Mouse (Mus musculus) CH12.LX (cell line): ENCODE measurements around the gene Dnah7a. TPM values are rescaled to one million over a fixed set of nuclear protein-coding genes. Genes with fewer than 3 reads are reported as not detected.
"Not testable (repeated sequence)": the region's sequence is repeated elsewhere in the genome, so short reads cannot be mapped to it uniquely, and the experiment has no call there.

ENCODE experiments used
- DNase-seq: peaks from one replicate; pipeline ENCODE4 v3.0.0-alpha.2; 2013; ENCODE audit errors: extremely low read depth
- H3K27ac ChIP-seq: 2 replicates; pipeline ENCODE4 v1.5.1; 2012; ENCODE audit warnings: low read depth, mild to moderate bottlenecking, control low read depth, moderate library complexity; ENCODE audit not compliant: insufficient read depth
- H3K27me3 ChIP-seq: replicated peaks from 2 replicates; pipeline ENCODE3; 2012; ENCODE audit warnings: inconsistent platforms
- H3K36me3 ChIP-seq, 2 experiments: replicated peaks in 1 of 2; 2 replicates each; pipeline versions ENCODE3 to v1.6.1; 2012; ENCODE audit warnings: inconsistent platforms in 1 of 2, low read length in 1 of 2, mild to moderate bottlenecking in 1 of 2, mixed read lengths in 1 of 2, moderate library complexity in 1 of 2; ENCODE audit not compliant: control insufficient read depth in 1 of 2, insufficient read depth in 1 of 2
- H3K4me1 ChIP-seq, 2 experiments: 2 replicates each; pipeline ENCODE4 v1.6.1; 2012; ENCODE audit warnings: inconsistent platforms in 1 of 2, moderate library complexity in 1 of 2; ENCODE audit not compliant: insufficient read depth in 2 of 2, control insufficient read depth in 1 of 2
- H3K4me2 ChIP-seq: 2 replicates; pipeline ENCODE4 v1.6.1; 2012; ENCODE audit warnings: low read depth, mild to moderate bottlenecking, control low read depth; ENCODE audit not compliant: poor library complexity, insufficient read depth, severe bottlenecking
- H3K4me3 ChIP-seq, 3 experiments: fragments of 150-350 bp in 1 of 3; sonication (generic) in 1 of 3; replicated peaks in 1 of 3; 2 replicates each; pipeline versions ENCODE3 to v1.5.1; 2011 to 2012; ENCODE audit warnings: low read depth in 2 of 3, low read length in 2 of 3, mild to moderate bottlenecking in 2 of 3, moderate library complexity in 2 of 3, control low read depth in 1 of 3, improper control_type of control experiment in 1 of 3, inconsistent platforms in 1 of 3, mixed read lengths in 1 of 3; ENCODE audit not compliant: poor library complexity in 1 of 3
- H3K79me2 ChIP-seq: replicated peaks from 2 replicates; pipeline ENCODE4 v1.6.1; 2012; ENCODE audit warnings: mild to moderate bottlenecking, moderate library complexity; ENCODE audit not compliant: control insufficient read depth, poor library complexity, insufficient read depth, severe bottlenecking; ENCODE audit errors: extremely low read depth
- H3K9ac ChIP-seq: 2 replicates; pipeline ENCODE4 v1.6.1; 2012; ENCODE audit warnings: low read depth, mild to moderate bottlenecking, control low read depth, moderate library complexity; ENCODE audit not compliant: insufficient read depth
- H3K9me3 ChIP-seq: replicated peaks from 2 replicates; pipeline ENCODE3; 2012; ENCODE audit warnings: low read length, inconsistent platforms, mixed read lengths
- CHD1 ChIP-seq: IDR thresholded peaks from 2 replicates; pipeline ENCODE4 v1.6.1; 2012; ENCODE audit warnings: low read depth, low read length, improper control_type of control experiment, inconsistent platforms
- CHD2 ChIP-seq: IDR thresholded peaks from 2 replicates; pipeline ENCODE4 v1.6.1; 2011; ENCODE audit warnings: low read length, improper control_type of control experiment
- E2F4 ChIP-seq: IDR thresholded peaks from 2 replicates; pipeline ENCODE4 v1.6.1; 2011; ENCODE audit warnings: low read depth, low read length, improper control_type of control experiment; ENCODE audit not compliant: insufficient replicate concordance
- ELF1 ChIP-seq: IDR thresholded peaks from 2 replicates; pipeline ENCODE4 v1.6.1; 2014; ENCODE audit warnings: low read depth, mild to moderate bottlenecking, inconsistent platforms, low read length, improper control_type of control experiment
- GABPA ChIP-seq: IDR thresholded peaks from 2 replicates; pipeline ENCODE4 v1.6.1; 2012; ENCODE audit warnings: low read depth, low read length, improper control_type of control experiment, inconsistent platforms; ENCODE audit not compliant: insufficient replicate concordance
- HCFC1 ChIP-seq: IDR thresholded peaks from 2 replicates; pipeline ENCODE4 v1.6.1; 2012; ENCODE audit warnings: low read depth, mild to moderate bottlenecking, inconsistent platforms, low read length, improper control_type of control experiment
- MAX ChIP-seq: IDR thresholded peaks from 2 replicates; pipeline ENCODE4 v1.6.1; 2011; ENCODE audit warnings: low read length, improper control_type of control experiment
- MAZ ChIP-seq: IDR thresholded peaks from 2 replicates; pipeline ENCODE4 v1.6.1; 2012; ENCODE audit warnings: low read depth, mild to moderate bottlenecking, inconsistent platforms, low read length, improper control_type of control experiment, moderate library complexity
- MEF2A ChIP-seq: IDR thresholded peaks from 2 replicates; pipeline ENCODE4 v1.6.1; 2014; ENCODE audit warnings: low read depth, mild to moderate bottlenecking, inconsistent platforms, low read length, improper control_type of control experiment, borderline replicate concordance
- MYC ChIP-seq: IDR thresholded peaks from 2 replicates; pipeline ENCODE4 v1.6.1; 2011; ENCODE audit warnings: low read depth, mild to moderate bottlenecking, improper control_type of control experiment, low read length
- NELFE ChIP-seq: IDR thresholded peaks from 2 replicates; pipeline ENCODE4 v1.6.1; 2011; ENCODE audit warnings: low read depth, low read length, improper control_type of control experiment
- NRF1 ChIP-seq: IDR thresholded peaks from 2 replicates; pipeline ENCODE4 v1.6.1; 2014; ENCODE audit warnings: low read depth, mild to moderate bottlenecking, inconsistent platforms, low read length, improper control_type of control experiment, moderate library complexity
- PAX5 ChIP-seq: IDR thresholded peaks from 2 replicates; pipeline ENCODE4 v1.6.1; 2012; ENCODE audit warnings: low read length, inconsistent platforms, mixed read lengths
- TBP ChIP-seq: conservative IDR thresholded peaks from 2 replicates; pipeline ENCODE4 v1.6.1; 2011; ENCODE audit warnings: low read depth, low read length, improper control_type of control experiment
- TCF12 ChIP-seq: IDR thresholded peaks from 2 replicates; pipeline ENCODE4 v1.6.1; 2014; ENCODE audit warnings: low read depth, mild to moderate bottlenecking, inconsistent platforms, low read length, improper control_type of control experiment
- UBTF ChIP-seq: IDR thresholded peaks from 2 replicates; pipeline ENCODE4 v1.6.1; 2012; ENCODE audit warnings: low read depth, mild to moderate bottlenecking, inconsistent platforms, low read length, improper control_type of control experiment, moderate library complexity
- USF1 ChIP-seq: IDR thresholded peaks from 2 replicates; pipeline ENCODE4 v1.6.1; 2014; ENCODE audit warnings: low read depth, mild to moderate bottlenecking, inconsistent platforms, low read length, improper control_type of control experiment
- USF2 ChIP-seq: conservative IDR thresholded peaks from 2 replicates; pipeline ENCODE4 v1.6.1; 2011; ENCODE audit warnings: low read depth, low read length, improper control_type of control experiment
- ZC3H11A ChIP-seq: IDR thresholded peaks from 2 replicates; pipeline ENCODE4 v1.6.1; 2012; ENCODE audit warnings: low read depth, mild to moderate bottlenecking, inconsistent platforms, low read length, improper control_type of control experiment
- ZKSCAN1 ChIP-seq: IDR thresholded peaks from 2 replicates; pipeline ENCODE4 v1.6.1; 2012; ENCODE audit warnings: low read depth, inconsistent platforms, low read length, improper control_type of control experiment, borderline replicate concordance
- ZNF384 ChIP-seq: IDR thresholded peaks from 2 replicates; pipeline ENCODE4 v1.6.1; 2012; ENCODE audit warnings: low read depth, low read length, improper control_type of control experiment, inconsistent platforms
- dilution Hi-C: fragments of 300-500 bp; cut with MboI; formaldehyde crosslinking; loops from 2 replicates; pipeline ENCODE4 v1.14.3; 2020; ENCODE audit warnings: low sequenced_read_pairs; ENCODE audit not compliant: extremely low pct_unique_long_range_greater_than_20kb, extremely low pct_ligation_motif_present
- in situ Hi-C: fragments of 300-500 bp; cut with MboI; formaldehyde crosslinking; loops from 3 replicates; pipeline ENCODE4 v1.14.3; 2019; ENCODE audit warnings: low sequenced_read_pairs, low pct_ligation_motif_present, low pct_unique_long_range_greater_than_20kb, mixed read lengths
- polyA plus RNA-seq: library from polyadenylated mRNA; unstranded; fragments of >175 nt; gene quantifications from 2 replicates; pipeline ENCODE4 v1.2.1, GENCODE M21; 2012; ENCODE audit warnings: low read depth; ENCODE audit not compliant: insufficient read length
- total RNA-seq, 2 experiments: library from RNA; depleted of rRNA; stranded (reverse); fragments of 300-350 nt in 1 of 2; fragments of >200 nt in 1 of 2; gene quantifications; 2 replicates each; pipeline ENCODE4 v1.2.3; 2012 to 2014

The Dnah7a gene
- total and polyA plus RNA-seq, 3 experiments, result 0.04 TPM; not detected in 2

DNA sequence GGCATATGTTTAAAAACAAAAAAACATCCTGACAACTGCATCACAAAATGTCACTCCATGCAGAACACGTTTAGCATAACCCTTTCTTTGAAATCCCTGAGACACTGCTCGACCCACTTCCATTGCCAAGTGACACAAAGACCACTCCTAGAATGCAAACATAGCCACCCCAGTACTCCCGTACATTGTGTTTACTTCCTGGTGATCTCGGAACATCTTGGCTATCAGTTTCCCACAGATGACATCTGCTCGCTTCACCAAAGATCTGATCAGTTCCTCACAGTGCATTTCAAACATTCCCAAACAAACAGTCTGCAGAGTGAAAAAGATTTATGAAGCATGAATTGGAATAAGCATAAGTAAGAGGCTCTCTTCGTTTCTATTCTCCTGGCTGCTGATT is 76.6 kb downstream of the Dnah7a start:
- DNase-seq, result no peak
- no peak for TF ChIP-seq ELF1
- no peak for TF ChIP-seq ZC3H11A
- TF ChIP-seq MAZ, result no peak
- no peak for TF ChIP-seq CHD1
- H3K27ac ChIP-seq, result no peak overlapping the region
- no peaks in the 10 kb centered on the region for H3K4me1 ChIP-seq
- no peaks in the 10 kb centered on the region for H3K36me3 ChIP-seq
- no peak overlapping the region for H3K4me3 ChIP-seq
- dilution Hi-C loops, result no loop called here
- in situ Hi-C loops, result no loop called here
- no peak overlapping the region for H3K4me2 ChIP-seq
- H3K9ac ChIP-seq, result no peak overlapping the region
- H3K9me3 ChIP-seq, result no peaks in the 10 kb centered on the region
- no peaks in the 10 kb centered on the region for H3K27me3 ChIP-seq
- H3K79me2 ChIP-seq, result no peaks in the 10 kb centered on the region

DNA sequence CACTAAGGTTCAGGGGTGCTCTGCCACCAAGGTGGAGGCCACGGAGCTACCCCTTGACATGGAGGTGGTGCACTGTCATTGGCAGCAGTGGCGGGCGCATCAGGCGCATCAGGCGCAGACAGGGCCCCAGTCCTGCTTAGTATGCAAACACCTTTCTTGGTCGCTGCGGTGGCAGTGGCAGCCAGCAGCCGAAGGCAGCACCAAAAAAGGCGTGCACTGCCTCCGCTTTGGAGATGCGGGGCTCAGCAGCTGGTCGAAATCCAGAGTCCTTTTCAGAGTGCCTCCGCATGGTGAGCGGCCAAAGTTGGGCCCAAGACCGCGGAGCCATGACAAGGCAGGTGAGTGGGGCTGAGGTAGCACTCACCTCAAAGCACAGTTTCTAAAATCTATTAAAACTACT is 93.1 kb downstream of the Dnah7a start:
- no peaks in the 10 kb centered on the region for H3K27me3 ChIP-seq
- no peak overlapping the region for H3K9ac ChIP-seq
- no peak for DNase-seq
- no peaks in the 10 kb centered on the region for H3K9me3 ChIP-seq
- H3K36me3 ChIP-seq, result no peaks in the 10 kb centered on the region
- TF ChIP-seq CHD2, result no peak
- no peak for TF ChIP-seq TCF12
- TF ChIP-seq MAX, result no peak
- no peak for TF ChIP-seq MEF2A
- no peak for TF ChIP-seq USF2
- TF ChIP-seq UBTF, result no peak
- no peak for TF ChIP-seq MYC
- no peak for TF ChIP-seq ZC3H11A
- TF ChIP-seq NRF1, result no peak
- no peak for TF ChIP-seq CHD1
- no peak for TF ChIP-seq ZNF384
- TF ChIP-seq GABPA, result no peak
- TF ChIP-seq HCFC1, result no peak
- no peak for TF ChIP-seq TBP
- no peak for TF ChIP-seq E2F4
- TF ChIP-seq USF1, result no peak
- no peak for TF ChIP-seq ZKSCAN1
- TF ChIP-seq PAX5, result no peak
- no peak for TF ChIP-seq NELFE
- in situ Hi-C loops (no loop called here), dilution Hi-C loops (no loop called here)
- H3K27ac ChIP-seq, result no peak overlapping the region
- H3K79me2 ChIP-seq, result no peaks in the 10 kb centered on the region
- no peak overlapping the region for H3K4me3 ChIP-seq
- H3K4me2 ChIP-seq, result no peak overlapping the region
- H3K4me1 ChIP-seq, result no peaks in the 10 kb centered on the region

DNA sequence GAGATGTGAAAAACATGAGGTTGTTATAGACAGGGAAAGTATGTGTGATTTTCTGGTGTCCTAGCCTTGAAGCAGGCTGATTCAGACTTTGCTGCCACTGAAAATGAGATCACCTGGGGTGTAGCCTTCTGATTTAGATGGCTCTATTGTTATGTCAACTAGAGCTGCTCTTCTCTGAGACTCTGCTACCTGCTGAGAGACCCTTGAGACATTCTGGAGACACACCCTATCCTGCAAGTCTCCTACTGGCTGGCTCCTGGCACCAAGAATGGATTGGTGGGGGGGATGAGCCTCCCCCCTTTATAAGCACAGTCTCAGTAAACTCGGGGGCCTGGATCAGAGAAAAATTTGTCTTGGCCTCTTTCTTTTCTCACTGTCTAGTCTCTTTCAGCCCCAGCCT is 125.3 kb downstream of the Dnah7a start:
- H3K27me3 ChIP-seq, H3K4me1 ChIP-seq, DNase-seq, in situ Hi-C loops, H3K79me2 ChIP-seq, dilution Hi-C loops, H3K9me3 ChIP-seq, H3K4me3 ChIP-seq, H3K4me2 ChIP-seq, H3K9ac ChIP-seq, H3K27ac ChIP-seq, H3K36me3 ChIP-seq: not testable (repeated sequence)

DNA sequence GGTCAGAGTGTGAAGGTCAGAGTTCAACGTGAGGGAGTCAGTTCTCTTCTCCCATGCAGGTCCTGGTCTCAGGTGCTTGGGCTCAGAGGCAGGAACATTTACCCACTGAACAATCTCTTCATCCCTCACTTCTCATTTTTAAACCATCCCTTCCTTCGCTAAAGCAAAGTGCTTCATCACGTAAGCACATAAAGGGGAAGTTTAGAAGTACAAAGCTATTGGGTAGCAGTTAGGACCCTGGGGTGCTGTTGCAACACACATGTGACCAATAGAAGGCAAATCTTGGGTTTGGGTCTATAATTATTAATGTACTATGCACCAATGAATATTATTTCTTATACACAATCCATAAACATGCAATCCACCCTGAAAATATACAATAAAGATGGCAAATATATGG is 148.7 kb downstream of the Dnah7a start:
- dilution Hi-C loops, H3K27ac ChIP-seq, H3K27me3 ChIP-seq, H3K4me3 ChIP-seq, H3K36me3 ChIP-seq, in situ Hi-C loops, H3K79me2 ChIP-seq, H3K4me2 ChIP-seq, H3K4me1 ChIP-seq, H3K9ac ChIP-seq, H3K9me3 ChIP-seq: not testable (repeated sequence)
- peak; percentile 17 for DNase-seq
